Mouse (Mus musculus) midbrain, embryonic 16.5 days (tissue): ENCODE data around the gene Mmd2. TPM values are rescaled to one million over a fixed set of nuclear protein-coding genes. Genes with fewer than 3 reads are reported as not detected.
A peak's percentile ranks its signal among the peaks of the same experiment; 100 is the strongest.

Experiments used
- ATAC-seq: fragments of 200-750 bp; cut with Nextera tagmentation; 2 replicates; pipeline ENCODE4 v1.8.0; 2017; ENCODE audit warnings: moderate TSS enrichment
- H3K27ac ChIP-seq: fragments of 300-500 bp; sonication (generic); 2 replicates; pipeline ENCODE4 v1.5.1; 2014; ENCODE audit warnings: mild to moderate bottlenecking, low read length, mixed read lengths
- H3K27me3 ChIP-seq: fragments of 300-500 bp; sonication (generic); 2 replicates; pipeline ENCODE4 v1.6.1; 2014; ENCODE audit warnings: low read depth, low read length, mixed read lengths; ENCODE audit not compliant: control insufficient read depth, insufficient read depth
- H3K36me3 ChIP-seq: fragments of 300-500 bp; sonication (generic); 2 replicates; pipeline ENCODE4 v1.6.1; 2014; ENCODE audit warnings: mild to moderate bottlenecking, low read length, moderate library complexity, mixed read lengths; ENCODE audit not compliant: control insufficient read depth, insufficient read depth
- H3K4me1 ChIP-seq: fragments of 300-500 bp; sonication (generic); 2 replicates; pipeline ENCODE4 v1.6.1; 2014; ENCODE audit warnings: mild to moderate bottlenecking, low read length, mixed read lengths; ENCODE audit not compliant: control insufficient read depth, insufficient read depth
- H3K4me2 ChIP-seq: fragments of 300-500 bp; sonication (generic); 2 replicates; pipeline ENCODE4 v1.6.1; 2014; ENCODE audit warnings: mild to moderate bottlenecking, low read length, mixed read lengths
- H3K4me3 ChIP-seq: fragments of 300-500 bp; sonication (generic); 2 replicates; pipeline ENCODE4 v1.5.1; 2014; ENCODE audit warnings: low read depth, mild to moderate bottlenecking, low read length, moderate library complexity, mixed read lengths
- H3K9ac ChIP-seq: fragments of 300-500 bp; sonication (generic); 2 replicates; pipeline ENCODE4 v1.6.1; 2014; ENCODE audit warnings: low read depth, low read length, mixed read lengths
- H3K9me3 ChIP-seq: fragments of 300-500 bp; sonication (generic); replicated peaks from 2 replicates; pipeline ENCODE4 v1.6.1; 2014; ENCODE audit warnings: mild to moderate bottlenecking, low read length, mixed read lengths; ENCODE audit not compliant: control insufficient read depth, poor library complexity, severe bottlenecking
- WGBS: fragments of 180-500 bp; shearing (Covaris S2); extraction: QIAGEN DNeasy Blood & Tissue Kit; methylation state at CpG from one replicate; pipeline ENCODE4 v1.1.7; 2014; 5-methylcytosine and 5-hydroxymethylcytosine counted together
- polyA plus RNA-seq: library from polyadenylated mRNA; unstranded; fragments of >200 nt; fragmentation: Nextera tagmentation; extraction: Ambion mirVana; gene quantifications from 2 replicates; pipeline ENCODE4 v1.2.1, GENCODE M21; 2015

Gene Mmd2
- polyA plus RNA-seq, 1 experiment from 2014 or later, result 74.2 TPM

DNA sequence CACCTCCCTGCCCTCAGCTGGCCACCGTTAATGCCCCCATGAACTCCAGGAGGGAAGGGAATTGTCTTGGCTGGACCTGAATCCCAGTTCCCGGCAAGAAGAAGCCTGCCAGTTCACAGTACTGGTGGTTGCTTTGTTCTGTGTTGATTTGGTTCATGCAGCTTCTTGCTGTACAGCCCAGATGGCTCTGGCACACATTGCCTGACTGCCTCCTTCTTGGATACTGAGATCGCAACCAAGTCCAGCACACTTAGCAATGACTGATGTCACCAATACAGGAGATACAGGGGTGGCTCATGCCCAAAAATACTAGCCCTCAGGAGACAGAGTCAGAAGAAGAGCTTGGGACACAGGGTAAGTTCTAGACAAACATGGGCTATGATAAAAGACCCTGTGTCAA lies 12.9 kb downstream of the Mmd2 start:
- no peaks in the 10 kb centered on the region for H3K36me3 ChIP-seq
- H3K27me3 ChIP-seq, result no peaks in the 10 kb centered on the region
- peaks cover 8% of the 10 kb centered on the region for H3K4me1 ChIP-seq
- no peak overlapping the region for H3K4me3 ChIP-seq
- H3K27ac ChIP-seq, result no peak overlapping the region
- H3K9me3 ChIP-seq, result no peaks in the 10 kb centered on the region
- 75% methylated on average over 2 of the region's 3 CpGs for WGBS
- H3K4me2 ChIP-seq, result no peak overlapping the region
- H3K9ac ChIP-seq, result no peak overlapping the region
- ATAC-seq, result no peak

DNA sequence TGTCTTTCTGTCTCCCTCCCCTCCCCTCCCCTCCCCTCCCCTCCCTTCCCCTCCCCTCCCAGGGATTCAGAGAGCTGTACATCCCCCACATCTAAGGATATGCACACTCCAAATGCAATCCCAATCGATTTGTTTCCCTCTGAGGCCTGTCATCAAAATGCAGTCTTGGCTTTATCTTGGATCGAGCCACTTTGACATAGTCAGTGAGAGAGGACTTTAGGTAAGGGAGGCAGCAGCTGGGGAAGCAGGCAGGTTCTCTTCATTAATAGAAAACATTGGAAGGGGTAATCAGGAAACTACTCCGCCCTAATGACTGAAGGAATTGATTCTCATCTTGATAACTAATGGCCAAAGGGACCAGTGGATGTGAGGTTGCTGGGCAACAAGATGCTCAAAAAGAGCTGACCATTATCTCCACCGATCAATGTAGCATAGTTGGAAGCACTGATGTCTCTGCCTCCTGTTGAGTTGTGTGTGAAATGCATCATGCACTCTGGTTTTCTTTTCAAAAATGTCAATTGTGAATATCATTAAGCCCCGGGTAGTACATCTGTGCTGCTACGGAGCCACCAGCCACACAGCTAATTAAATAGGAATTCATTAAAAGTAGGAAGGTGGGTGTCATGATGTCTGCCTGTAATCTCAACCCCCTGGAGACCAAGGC lies 17.5 kb downstream of the Mmd2 start:
- 37% methylated on average over 6 of the region's 6 CpGs for WGBS
- ATAC-seq, result peak; percentile 39; the same call in 1 of the 2 replicates

DNA sequence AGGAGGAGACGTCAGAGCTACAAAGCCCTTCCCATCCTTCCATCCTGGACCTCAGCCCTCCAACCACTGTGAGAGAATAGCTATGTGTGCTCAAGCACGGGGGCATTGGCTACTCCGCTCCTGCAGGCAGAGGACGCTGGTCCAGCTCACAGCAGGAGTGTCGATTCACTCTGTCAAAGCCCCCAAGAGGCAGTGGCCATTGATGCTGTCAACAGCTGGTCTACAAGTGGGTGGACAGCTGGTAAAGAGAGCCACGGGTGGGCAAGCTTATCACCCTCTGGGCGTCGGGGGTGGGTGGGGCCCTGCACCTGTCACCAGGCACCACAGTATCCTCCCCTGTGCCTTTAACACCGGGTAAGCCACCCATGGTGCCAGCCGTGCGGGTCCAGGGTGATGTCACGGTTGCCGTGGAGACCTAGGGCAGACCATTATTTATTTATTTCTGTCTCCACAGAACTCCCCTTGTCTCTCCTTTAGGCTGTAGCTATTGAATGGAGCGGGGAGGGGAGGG lies 24.9 kb downstream of the Mmd2 start:
- H3K4me3 ChIP-seq, result no peak overlapping the region
- no peak overlapping the region for H3K9ac ChIP-seq
- H3K27me3 ChIP-seq, result no peaks in the 10 kb centered on the region
- H3K4me2 ChIP-seq, result peak overlapping the region; percentile 30; the same call in 1 of the 2 replicates
- no peaks in the 10 kb centered on the region for H3K9me3 ChIP-seq
- peaks cover 6% of the 10 kb centered on the region; the same call in 1 of the 2 replicates for H3K4me1 ChIP-seq
- H3K36me3 ChIP-seq, result no peaks in the 10 kb centered on the region
- WGBS, result 22% methylated on average over 14 of the region's 14 CpGs
- ATAC-seq, result peak; percentile 93
- H3K27ac ChIP-seq, result peak overlapping the region; percentile 51

More for the DNA sequence above, 17.5 kb downstream of the Mmd2 start:
- Histone ChIP-seq H3K36me3 (no peaks in the 10 kb centered on the region), H3K4me2 (no peak overlapping the region), H3K4me3 (no peak overlapping the region), H3K9ac (no peak overlapping the region), H3K27me3 (no peaks in the 10 kb centered on the region), H3K27ac (peak overlapping the region; percentile 55; the same call in 1 of the 2 replicates), H3K4me1 (peaks cover 8% of the 10 kb centered on the region), H3K9me3 (no peaks in the 10 kb centered on the region)

DNA sequence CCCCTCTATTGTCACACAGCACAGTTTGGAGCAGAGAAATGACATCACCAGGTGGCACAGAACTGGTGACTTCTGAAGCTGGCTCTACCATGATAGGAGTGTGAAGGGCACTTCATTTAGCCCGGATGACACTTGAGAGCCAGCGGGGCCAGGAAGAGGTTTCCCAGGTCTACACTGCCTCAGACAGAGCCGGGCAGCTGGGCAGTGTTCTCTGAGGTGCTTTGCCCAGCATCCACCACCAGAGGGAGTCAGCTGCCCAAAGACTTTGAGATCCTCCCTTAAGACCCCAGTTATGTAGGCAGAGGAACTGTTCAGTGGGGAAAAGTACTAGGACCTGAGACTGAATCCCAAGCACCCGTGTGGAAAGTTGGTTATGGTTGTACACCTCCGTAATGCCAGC lies 27.1 kb downstream of the Mmd2 start:
- Histone ChIP-seq H3K4me1 (peaks cover 6% of the 10 kb centered on the region; the same call in 1 of the 2 replicates), H3K27ac (no peak overlapping the region), H3K27me3 (no peaks in the 10 kb centered on the region), H3K9ac (no peak overlapping the region), H3K4me3 (no peak overlapping the region), H3K36me3 (no peaks in the 10 kb centered on the region), H3K4me2 (no peak overlapping the region), H3K9me3 (no peaks in the 10 kb centered on the region; the same call in 1 of the 2 replicates)
- peak; percentile 60; the same call in 1 of the 2 replicates for ATAC-seq
- WGBS, result 11% methylated on average over 5 of the region's 5 CpGs

DNA sequence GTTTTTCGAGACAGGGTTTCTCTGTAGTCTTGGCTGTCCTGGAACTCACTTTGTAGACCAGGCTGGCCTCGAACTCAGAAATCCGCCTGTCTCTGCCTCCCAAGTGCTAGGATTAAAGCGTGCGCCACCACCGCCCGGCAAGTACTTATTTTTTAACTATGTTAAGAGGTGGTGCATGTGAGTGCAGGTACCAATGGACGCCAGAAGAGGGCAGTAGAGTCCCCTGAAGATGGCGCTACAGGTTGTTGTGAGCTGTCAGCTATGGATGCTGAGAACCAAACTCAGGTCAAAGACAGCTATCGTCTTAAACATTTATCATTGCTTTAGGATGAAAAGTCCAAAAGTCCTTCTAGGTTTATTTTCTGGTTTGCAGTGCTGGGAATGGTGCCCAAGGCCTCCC lies 30.4 kb downstream of the Mmd2 start:
- no peak for ATAC-seq
- H3K27ac ChIP-seq, result no peak overlapping the region
- H3K9me3 ChIP-seq, result no peaks in the 10 kb centered on the region; the same call in 1 of the 2 replicates
- no peak overlapping the region for H3K9ac ChIP-seq
- 85% methylated on average over 10 of the region's 10 CpGs for WGBS
- no peaks in the 10 kb centered on the region for H3K36me3 ChIP-seq
- H3K4me3 ChIP-seq, result no peak overlapping the region
- no peak overlapping the region for H3K4me2 ChIP-seq
- no peaks in the 10 kb centered on the region for H3K27me3 ChIP-seq
- H3K4me1 ChIP-seq, result no peaks in the 10 kb centered on the region

DNA sequence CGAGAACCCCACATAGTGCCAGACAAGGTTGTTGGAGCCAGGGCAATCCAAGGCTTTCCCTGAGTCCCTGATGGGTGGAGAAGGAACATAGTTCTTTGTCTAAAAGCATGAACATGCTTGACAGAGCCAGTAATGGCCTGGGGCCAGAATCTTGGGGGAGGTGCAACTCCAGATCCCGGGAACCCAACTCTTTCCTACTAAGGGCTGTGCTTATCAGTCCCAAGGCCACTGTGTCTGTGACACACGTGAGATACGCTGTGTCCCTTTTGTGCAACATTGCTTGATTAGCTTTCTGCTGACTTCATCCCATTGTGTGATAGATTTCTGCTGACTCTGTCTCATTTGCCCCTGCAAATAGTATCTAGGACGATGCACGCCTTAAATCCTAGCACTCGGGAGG lies 31.8 kb downstream of the Mmd2 start:
- no peaks in the 10 kb centered on the region for H3K4me1 ChIP-seq

DNA sequence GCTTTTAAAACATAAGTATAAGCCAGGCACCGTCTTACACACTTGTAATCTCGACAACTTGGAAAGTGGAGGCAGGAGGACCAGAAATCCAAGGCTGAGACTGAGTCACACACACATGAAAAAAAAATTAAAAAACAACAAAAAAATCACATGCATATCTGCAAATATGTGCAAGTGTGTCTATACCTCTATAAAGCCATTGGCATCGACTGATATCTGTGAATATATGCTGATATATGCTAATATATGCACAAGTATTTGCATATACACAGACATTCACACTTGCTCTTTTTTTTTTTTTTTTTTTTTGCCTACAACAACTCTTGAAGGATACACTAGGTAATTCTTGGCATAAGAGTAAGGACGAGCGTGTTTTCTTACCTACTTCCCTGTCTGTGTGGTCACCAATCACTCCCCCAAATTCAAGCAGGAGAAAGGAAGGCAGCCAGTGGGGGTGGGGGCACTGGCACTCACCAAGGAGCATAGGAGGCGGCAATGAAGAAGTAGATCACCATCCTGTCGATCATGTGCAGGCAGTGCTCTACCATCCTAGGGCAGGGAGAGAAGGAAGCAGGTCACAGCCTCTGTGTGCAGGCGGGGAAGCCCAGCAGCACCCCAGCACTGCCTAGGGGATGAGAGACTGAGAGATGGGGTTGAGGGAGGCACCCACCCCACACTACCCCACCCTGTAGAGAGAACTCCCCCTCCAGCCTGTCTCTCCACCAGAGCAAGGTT lies 34.1 kb downstream of the Mmd2 start:
- 79% methylated on average over 8 of the region's 8 CpGs for WGBS

More for the DNA sequence above, 31.8 kb downstream of the Mmd2 start:
- Histone ChIP-seq H3K4me2 (no peak overlapping the region), H3K36me3 (peaks cover 4% of the 10 kb centered on the region), H3K9ac (no peak overlapping the region), H3K4me3 (no peak overlapping the region), H3K27ac (no peak overlapping the region), H3K27me3 (no peaks in the 10 kb centered on the region), H3K9me3 (no peaks in the 10 kb centered on the region; the same call in 1 of the 2 replicates)
- no peak for ATAC-seq
- 80% methylated on average over 7 of the region's 7 CpGs for WGBS

DNA sequence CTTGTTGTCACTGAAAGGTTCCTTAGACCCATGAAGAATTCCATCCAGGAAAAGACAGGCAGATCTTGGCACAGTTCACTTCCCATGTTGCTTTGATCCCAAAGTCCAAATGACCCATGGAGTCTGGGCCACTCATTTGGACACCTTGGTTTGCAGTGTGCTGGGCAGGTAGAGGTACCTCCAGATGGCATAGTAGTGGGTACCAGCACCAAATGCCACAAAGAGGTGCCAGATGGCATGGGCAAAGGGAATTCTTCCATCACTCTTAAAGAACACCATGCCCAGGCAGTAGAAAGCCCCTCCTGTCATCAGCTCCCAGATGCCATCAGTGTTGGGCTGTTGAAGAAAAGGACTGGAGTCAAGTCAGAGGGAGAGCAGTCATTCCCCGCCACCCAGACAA lies 44.0 kb downstream of the Mmd2 start:
- H3K9ac ChIP-seq, result no peak overlapping the region
- 89% methylated on average over 1 of the region's 1 CpGs for WGBS
- no peaks in the 10 kb centered on the region for H3K4me1 ChIP-seq

More for the DNA sequence above, 34.1 kb downstream of the Mmd2 start:
- H3K27me3 ChIP-seq, result no peaks in the 10 kb centered on the region
- ATAC-seq, result no peak
- H3K9ac ChIP-seq, result no peak overlapping the region
- no peaks in the 10 kb centered on the region for H3K4me1 ChIP-seq
- H3K36me3 ChIP-seq, result peaks cover 4% of the 10 kb centered on the region
- no peak overlapping the region for H3K4me3 ChIP-seq
- no peaks in the 10 kb centered on the region; the same call in 1 of the 2 replicates for H3K9me3 ChIP-seq
- no peak overlapping the region for H3K4me2 ChIP-seq
- H3K27ac ChIP-seq, result no peak overlapping the region

DNA sequence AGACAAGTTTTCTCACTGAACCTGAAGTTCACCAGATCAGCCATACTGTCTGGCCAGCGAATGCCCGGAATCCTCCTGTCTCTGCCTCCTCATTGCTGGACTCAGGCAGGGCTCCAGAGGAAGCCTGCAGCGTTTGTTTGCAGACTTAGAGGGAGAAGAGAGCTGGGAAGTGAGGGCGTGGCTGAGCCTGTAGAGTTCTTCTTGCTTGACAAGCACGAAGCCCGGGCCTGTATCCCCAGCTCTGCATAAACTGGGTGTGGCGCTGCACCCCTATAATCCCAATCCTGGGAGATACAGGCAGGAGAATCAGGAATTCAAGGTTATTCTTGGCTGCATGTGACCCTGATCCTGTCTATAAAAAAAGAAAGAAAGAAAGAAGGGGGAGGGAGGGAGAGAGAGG lies 48.3 kb downstream of the Mmd2 start:
- ATAC-seq, result no peak
- Histone ChIP-seq H3K36me3 (no peaks in the 10 kb centered on the region; the same call in 1 of the 2 replicates), H3K9me3 (no peaks in the 10 kb centered on the region), H3K4me2 (no peak overlapping the region), H3K4me3 (no peak overlapping the region), H3K27me3 (no peaks in the 10 kb centered on the region), H3K4me1 (no peaks in the 10 kb centered on the region), H3K27ac (no peak overlapping the region), H3K9ac (no peak overlapping the region)
- 58% methylated on average over 7 of the region's 7 CpGs for whole genome bisulfite sequencing

More for the DNA sequence above, 44.0 kb downstream of the Mmd2 start:
- Histone ChIP-seq H3K4me2 (no peak overlapping the region), H3K27ac (no peak overlapping the region), H3K36me3 (peaks cover 6% of the 10 kb centered on the region), H3K9me3 (peaks cover 3% of the 10 kb centered on the region), H3K27me3 (no peaks in the 10 kb centered on the region), H3K4me3 (no peak overlapping the region)
- ATAC-seq, result no peak
